Mouse (Mus musculus) A20 (cell line): ENCODE results near the gene Frmd8.

Experiments
- DNase-seq: peaks from one replicate; pipeline ENCODE4 v3.0.0-alpha.2; 2011; ENCODE audit warnings: low read depth, low spot score

Frmd8 gene

GRCm38 (mm10) chr19:5806809-5807205 is 68.3 kb downstream of the Frmd8 start:
- DNase-seq, result peak; percentile 50

GRCm38 (mm10) chr19:5806051-5806808 is 68.8 kb downstream of the Frmd8 start:
- DNase-seq, result peak; percentile 60

DNA sequence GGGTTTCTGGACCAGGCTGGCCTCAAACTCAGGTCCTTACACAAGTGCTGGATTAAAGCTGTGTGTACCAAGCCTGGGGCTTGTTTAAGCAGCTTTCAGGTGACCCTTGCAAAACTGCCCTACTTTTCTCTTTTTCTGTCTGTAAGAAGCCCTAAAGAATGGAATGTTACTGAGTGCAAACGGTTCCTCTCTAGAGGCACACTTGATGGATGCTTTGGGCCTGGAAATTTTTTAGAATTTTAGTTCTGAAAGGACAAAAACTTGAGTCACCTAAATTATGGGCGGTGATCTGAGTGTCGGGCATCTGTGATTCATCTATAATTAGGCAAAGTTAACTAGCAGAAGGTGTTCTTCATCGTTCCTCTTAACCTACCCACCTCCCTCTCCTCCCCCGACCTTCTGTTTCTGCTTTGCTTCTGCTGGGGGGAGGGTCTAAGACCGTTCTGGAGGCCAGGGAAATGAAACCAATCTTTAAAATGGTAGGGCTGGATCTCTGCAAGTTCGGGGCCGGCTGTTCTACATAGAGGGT is 70.6 kb downstream of the Frmd8 start:
- peak; percentile 91 for DNase-seq

- DNase-seq, result no peak
Observed at GRCm38 (mm10) chr19:5803881-5804279, 71.2 kb downstream of the Frmd8 start.

GRCm38 (mm10) chr19:5803041-5803880 is 71.8 kb downstream of the Frmd8 start:
- peak; percentile 100 for DNase-seq

DNA sequence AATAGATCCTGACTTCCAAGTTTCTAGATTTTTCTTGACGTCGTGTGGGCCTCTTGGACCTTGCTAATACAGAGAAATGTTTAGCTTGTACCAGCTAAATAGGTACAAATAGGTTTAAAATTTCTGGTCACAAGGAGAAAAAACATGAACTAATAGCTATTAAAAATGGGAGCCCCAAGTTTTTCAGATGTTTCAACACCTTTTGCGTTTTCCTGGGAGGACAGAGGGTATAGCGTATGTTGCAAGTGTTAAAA is 72.4 kb downstream of the Frmd8 start:
- no peak for DNase-seq

GRCm38 (mm10) chr19:5802011-5802786 is 72.9 kb downstream of the Frmd8 start:
- peak; percentile 95 for DNase-seq

GRCm38 (mm10) chr19:5801432-5801964 is 73.6 kb downstream of the Frmd8 start:
- DNase-seq, result peak; percentile 53

DNA sequence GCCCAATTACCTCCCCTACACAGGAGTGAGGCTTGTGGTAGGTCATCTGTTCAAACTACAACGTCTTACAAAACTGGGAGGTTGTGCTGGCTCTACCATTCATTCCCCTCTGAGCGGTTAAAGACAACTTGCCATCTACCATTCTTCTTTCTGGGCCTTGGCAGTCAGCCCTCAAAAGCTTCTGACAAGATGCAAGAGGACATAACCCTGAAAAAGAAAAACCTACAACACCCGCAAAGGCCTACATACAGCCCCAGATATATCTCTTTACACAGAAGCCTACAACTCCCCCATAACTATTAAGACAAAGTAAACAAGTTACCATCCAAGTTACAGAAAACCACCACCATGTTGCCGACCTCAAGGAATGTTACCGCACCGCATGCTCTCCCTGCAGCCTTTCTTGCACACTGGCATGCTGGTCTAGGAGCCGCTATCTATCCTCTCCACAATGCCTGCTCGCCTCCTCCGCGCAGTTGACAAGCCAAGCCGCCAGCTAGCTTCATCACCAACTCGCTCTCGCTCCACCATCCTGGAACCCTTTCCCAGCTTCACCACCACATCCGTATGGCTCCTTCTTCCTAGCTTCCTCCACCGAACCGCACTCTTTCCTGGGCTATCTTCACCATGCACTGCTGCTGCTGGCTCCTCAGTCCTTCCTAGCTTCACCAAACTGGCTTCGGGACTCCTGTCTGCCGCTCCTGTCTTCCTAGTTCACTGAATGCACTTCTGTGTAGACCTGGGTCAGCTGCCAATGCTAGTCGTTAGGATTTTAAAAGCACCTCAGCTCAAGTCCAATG is 74.2 kb downstream of the Frmd8 start:
- DNase-seq, result peak; percentile 61

DNA sequence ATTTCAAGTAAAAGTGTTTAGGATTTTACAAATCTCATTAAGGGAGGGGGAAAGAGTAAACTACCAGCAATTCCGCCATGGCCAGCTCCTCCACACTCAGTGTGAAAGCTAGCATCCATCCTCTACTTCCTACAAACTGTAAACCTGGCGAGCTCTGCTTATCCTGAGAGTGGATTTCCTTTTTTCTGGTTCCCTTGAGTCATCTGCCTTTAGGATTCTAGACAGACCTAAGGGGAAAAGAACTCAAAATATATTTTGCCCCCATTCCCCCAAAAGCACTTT is 74.8 kb downstream of the Frmd8 start:
- peak; percentile 59 for DNase-seq
